Mouse (Mus musculus) A20 (cell line): ENCODE results near the gene Slfn5.
"Not testable (repeated sequence)": the region's sequence is repeated elsewhere in the genome, so short reads cannot be mapped to it uniquely, and the experiment has no call there.

ENCODE experiments used
- DNase-seq: peaks from one replicate; pipeline ENCODE4 v3.0.0-alpha.2; 2011; ENCODE audit warnings: low read depth, low spot score

Slfn5 gene

DNA sequence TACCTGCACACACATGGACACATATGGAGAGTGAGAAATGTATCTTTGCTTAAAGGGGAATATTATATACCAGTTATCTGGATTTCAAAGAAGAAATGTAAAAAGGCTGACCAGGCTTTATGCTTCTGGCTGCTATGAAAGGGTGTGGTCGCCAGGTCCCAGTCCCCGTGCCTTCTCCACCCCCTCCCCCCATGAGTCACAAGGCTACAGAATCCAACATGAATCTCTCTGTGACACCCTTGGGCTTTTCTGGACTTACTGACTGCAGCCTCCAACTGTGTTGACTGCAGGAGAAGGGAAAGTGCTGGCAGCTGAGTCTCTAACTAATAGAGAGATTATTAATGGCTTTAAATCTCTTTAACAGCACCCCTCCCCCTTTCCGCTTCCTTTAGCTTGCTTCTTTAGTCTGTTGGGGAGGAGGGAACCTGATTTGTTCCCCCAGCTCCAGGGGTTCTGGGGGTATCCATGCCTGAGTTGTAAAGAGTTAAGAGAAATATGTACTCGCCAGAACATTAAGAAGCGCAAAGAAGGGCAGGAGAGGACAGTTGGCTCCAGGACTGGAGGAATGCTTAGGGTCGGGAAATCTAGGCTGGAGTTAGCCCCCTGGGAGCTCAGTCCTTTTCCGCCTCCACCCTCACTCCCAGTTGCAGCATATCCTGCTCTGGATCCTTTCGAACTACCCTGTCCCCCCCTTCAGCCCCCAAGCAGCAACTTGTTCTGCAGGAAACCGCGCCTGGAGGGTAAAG lies at the start of gene Slfn5:
Slfn5 (plus strand) TSS at position 614 of the 746 bp plus-strand sequence.
- no peak for DNase-seq

DNA sequence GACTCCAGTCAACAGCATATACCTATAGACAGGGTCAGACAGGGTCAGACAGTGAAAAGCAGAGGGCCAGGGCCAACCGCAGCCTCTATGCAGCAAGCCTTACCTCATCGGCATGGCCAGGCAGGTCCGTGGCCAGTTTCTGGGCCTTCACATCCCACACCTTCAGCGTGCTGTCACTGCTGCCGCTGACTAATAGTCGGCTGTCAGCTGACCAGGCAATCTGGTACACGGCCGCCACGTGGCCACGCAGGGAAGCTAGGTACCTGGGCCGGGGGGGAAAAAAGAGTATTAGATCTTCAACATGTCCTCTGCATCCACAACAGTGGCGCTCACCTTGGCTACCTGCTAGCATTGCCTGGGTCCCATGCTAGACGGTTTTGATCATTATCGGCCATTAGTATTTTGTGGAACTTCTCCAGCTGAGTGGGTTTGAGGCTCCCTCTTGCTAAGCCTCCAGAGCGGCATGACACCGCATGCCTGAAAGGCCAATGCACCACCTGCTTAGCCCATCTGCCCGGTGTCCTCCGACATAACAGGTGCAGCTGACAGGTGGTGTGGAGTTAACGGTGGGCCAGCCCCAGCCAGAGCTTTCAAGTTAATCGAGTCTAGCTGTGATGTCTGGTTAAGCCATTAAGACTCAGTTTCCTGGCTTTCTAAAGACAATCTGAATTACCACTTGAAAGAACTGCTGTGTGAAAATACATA lies 49.4 kb upstream of the Slfn5 start:
- no peak for DNase-seq

GRCm38 (mm10) chr11:82904952-82905351 lies 46.2 kb upstream of the Slfn5 start:
- no peak for DNase-seq

GRCm38 (mm10) chr11:82905816-82906215 lies 45.3 kb upstream of the Slfn5 start:
- DNase-seq: no peak

- peak; percentile 93 for DNase-seq
These were observed 43.2 kb upstream of the Slfn5 start, which contains the start of gene Nle1 for GRCm38 (mm10) chr11:82907651-82908607. Gene Nle1 (minus strand): TSS chr11:82908411.

GRCm38 (mm10) chr11:82908608-82908989 lies 42.5 kb upstream of the Slfn5 start:
- DNase-seq: no peak

GRCm38 (mm10) chr11:82910250-82910649 lies 40.9 kb upstream of the Slfn5 start, which contains the start of gene Unc45b:
Gene Unc45b (plus strand): TSS chr11:82910550.
- no peak for DNase-seq

- DNase-seq: no peak
These were observed 40.3 kb upstream of the Slfn5 start for GRCm38 (mm10) chr11:82910679-82911389.

DNA sequence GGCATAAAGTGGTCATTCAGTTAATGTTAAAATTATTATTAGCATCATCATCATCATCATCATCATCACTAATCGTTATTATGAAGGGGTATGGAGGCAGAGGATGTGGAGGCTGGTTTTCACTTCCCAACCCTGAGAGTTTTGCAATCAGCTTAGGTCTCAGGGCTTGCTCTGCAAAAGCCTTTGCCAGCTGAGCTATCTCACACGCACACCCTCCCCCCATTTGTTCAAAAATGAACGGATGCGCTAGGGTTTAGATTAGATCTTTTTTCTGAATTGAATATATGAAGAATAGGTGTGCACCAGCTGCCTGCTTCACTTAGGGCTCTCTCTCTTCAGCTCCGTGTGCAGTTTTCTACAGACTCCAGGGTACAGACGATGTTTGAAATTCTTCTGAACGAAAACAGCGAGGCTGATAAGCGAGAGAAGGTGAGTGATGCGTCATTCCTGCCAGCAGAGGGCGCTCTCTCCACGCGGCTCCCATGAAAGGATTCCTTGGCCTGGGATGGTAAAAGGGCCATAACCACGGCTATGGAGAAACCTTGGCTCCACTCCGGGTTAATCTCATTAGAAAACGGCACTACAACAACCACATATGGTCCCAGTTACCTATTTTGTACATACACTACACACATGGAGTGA lies 36.3 kb upstream of the Slfn5 start:
- peak; percentile 71 for DNase-seq

DNA sequence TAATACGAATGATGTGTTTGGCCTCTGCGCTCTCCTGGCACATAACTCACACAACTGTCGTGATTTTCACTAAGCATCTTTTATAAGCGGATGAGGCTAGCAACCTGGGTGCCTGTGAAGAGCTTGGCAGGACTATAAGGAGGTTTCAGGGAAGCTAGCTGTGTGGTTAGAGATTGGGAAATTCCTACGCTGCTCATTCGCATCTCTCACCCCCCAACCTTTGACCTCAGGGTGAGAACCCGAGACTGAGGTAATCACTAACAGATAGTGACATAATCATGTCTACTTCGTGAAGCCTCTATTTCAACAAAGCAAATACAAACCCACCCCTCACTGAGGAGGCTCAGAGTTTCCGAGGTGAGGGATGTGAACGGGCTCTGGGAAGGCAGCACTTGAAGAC lies 30.4 kb upstream of the Slfn5 start:
- DNase-seq: no peak

DNA sequence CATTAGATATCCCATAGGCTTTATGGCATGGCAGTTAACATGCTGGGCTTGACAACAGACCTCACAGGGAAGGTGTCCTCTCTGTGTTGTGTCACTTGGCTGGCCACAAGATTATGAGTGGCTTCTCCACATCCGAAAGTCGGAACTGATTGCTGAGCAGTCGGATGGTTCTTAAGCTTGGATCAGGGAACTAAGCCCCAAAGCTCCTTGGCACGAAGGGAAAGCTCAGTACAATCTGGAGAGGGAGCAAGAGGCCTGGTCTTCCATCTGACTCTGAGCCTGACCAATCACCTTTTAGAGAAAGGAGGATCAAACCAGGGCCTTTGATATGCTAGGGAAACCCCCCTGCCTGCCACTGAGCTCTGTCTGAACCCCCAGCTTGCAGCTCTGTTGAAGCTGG lies 29.5 kb upstream of the Slfn5 start:
- DNase-seq: no peak

DNA sequence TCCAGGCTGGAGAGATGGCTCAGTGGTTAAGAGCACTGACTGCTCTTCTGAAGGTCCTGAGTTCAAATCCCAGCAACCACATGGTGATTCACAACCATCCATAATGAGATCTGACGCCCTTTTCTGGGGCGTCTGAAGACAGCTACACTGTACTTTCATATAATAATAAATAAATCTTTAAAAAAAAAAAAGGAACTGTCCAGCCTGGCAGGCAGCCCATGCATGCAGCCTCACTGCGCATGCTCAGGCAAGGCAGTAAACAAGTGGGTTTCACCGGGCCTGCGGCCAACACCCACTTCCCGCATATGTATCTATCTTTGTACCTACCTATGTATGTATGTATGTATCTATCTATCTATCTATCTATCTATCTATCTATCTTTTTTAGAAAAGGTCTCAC lies 27.2 kb upstream of the Slfn5 start:
- not testable (repeated sequence) for DNase-seq

GRCm38 (mm10) chr11:82928897-82929632 lies 22.1 kb upstream of the Slfn5 start:
- DNase-seq: no peak

DNA sequence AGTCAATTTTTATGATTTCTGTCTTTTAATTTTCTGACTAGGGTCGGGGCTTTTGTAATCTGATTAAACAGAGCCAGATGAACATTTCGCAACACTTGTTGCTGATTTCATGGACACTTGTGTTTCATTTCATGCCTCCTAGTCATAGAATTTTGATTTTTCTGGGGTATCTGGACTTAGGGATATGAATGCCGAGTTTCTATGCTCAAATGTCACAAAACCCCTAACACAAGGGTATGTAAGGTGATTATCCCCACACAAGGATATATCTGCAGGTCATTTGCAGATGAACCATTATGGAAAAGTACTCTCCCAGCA lies 21.6 kb upstream of the Slfn5 start:
- no peak for DNase-seq

GRCm38 (mm10) chr11:82930391-82930955 lies 20.7 kb upstream of the Slfn5 start:
- DNase-seq: not testable (repeated sequence)

DNA sequence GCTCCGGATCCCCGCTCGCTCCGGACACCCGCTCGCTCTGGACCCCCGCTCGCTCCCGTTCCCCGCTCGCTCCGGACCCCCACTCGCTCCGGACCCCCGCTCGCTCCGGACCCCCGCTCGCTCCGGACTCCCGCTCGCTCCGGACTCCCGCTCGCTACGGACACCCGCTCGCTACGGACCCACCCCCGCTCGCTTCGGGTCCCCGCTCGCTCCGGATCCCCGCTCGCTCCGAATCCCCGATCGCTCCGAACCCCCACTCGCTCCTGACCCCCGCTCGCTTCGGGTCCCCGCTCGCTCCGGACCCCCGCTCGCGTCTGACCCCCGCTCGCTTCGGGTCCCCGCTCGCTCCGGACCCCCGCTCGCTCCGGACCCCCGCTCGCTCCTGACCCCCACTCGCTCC lies 20.0 kb upstream of the Slfn5 start:
- DNase-seq: not testable (repeated sequence)

GRCm38 (mm10) chr11:82931671-82932450 lies 19.3 kb upstream of the Slfn5 start:
- not testable (repeated sequence) for DNase-seq

GRCm38 (mm10) chr11:82933186-82933585 lies 18.0 kb upstream of the Slfn5 start:
- DNase-seq: no peak

DNA sequence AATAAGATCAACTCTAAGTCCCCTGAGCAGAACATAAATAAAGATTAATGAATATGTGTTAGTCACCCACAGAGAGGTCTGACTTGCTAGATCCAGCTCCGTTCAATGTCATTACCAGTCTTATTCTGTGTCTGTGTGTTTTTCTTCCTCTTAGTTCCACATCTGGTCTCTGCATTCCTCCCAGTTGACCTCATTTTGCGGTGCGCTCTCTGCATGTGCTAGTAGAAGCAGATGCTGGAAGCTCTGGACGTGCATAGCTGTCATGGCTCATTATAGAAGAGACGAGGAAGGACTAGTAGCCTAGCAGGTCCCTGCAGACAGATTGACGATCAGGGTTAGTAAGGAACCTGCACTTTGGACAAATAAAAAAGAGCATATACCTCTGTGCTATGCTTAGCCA lies 7.8 kb upstream of the Slfn5 start:
- DNase-seq: no peak
